Comparison of ENCODE assay signal across 9 mouse cellular contexts in genomic region chr7:45151303-45151702, GRCm38 (mm10). TPM values are rescaled to one million over a fixed set of nuclear protein-coding genes. Genes with fewer than 3 reads are reported as not detected.
DNase-seq lines count a peak whose midpoint lies in the region; ATAC-seq and TF ChIP-seq lines count a peak whose summit lies in the region.
"Had no signal": no experiment of that assay in that cellular context is flagged by ENCODE, and none has a peak within 500 bp of the region (broad histone marks: within the 10 kb centered on the region; RNA-seq: fewer than 3 reads in every experiment).

No protein-coding gene starts in this region.

- H3K9ac ChIP-seq in hindbrain, postnatal 0 days (replicated peaks; ENCODE audit: low read length): no peak overlapping the region
- no peak overlapping the region for H3K9ac ChIP-seq in hindbrain, embryonic 13.5 days
- H3K9ac ChIP-seq in forebrain, embryonic 13.5 days: no peak overlapping the region

- peaks cover 7% of the 10 kb centered on the region; the same call in 1 of the 2 replicates for H3K4me1 ChIP-seq in hindbrain, postnatal 0 days (ENCODE audit: insufficient read depth, low read length)
- peaks cover 25% of the 10 kb centered on the region for H3K4me1 ChIP-seq in hindbrain, embryonic 13.5 days (replicated peaks)
- H3K4me1 ChIP-seq in forebrain, embryonic 13.5 days: peaks cover 31% of the 10 kb centered on the region

- no peaks in the 10 kb centered on the region for H3K9me3 ChIP-seq in hindbrain, postnatal 0 days (ENCODE audit: low read length)
- H3K9me3 ChIP-seq in hindbrain, embryonic 13.5 days: no peaks in the 10 kb centered on the region
- no peaks in the 10 kb centered on the region for H3K9me3 ChIP-seq in forebrain, embryonic 13.5 days (replicated peaks)

- no peak overlapping the region for H3K4me2 ChIP-seq in hindbrain, postnatal 0 days (ENCODE audit: low read depth, low read length)
- H3K4me2 ChIP-seq in hindbrain, embryonic 13.5 days: no peak overlapping the region
- no peak overlapping the region for H3K4me2 ChIP-seq in forebrain, embryonic 13.5 days

- H3K27me3 ChIP-seq in hindbrain, postnatal 0 days (ENCODE audit: insufficient read depth, low read length): no peaks in the 10 kb centered on the region
- H3K27me3 ChIP-seq in hindbrain, embryonic 13.5 days: no peaks in the 10 kb centered on the region
- H3K27me3 ChIP-seq in forebrain, embryonic 13.5 days: no peaks in the 10 kb centered on the region

- H3K4me3 ChIP-seq in hindbrain, postnatal 0 days (ENCODE audit: low read length): no peak overlapping the region
- no peak overlapping the region for H3K4me3 ChIP-seq in hindbrain, embryonic 13.5 days
- no peak overlapping the region for H3K4me3 ChIP-seq in forebrain, embryonic 13.5 days

- H3K36me3 ChIP-seq in hindbrain, postnatal 0 days (ENCODE audit: insufficient read depth, low read length): no peaks in the 10 kb centered on the region
- H3K36me3 ChIP-seq in hindbrain, embryonic 13.5 days: 0 out of 2 replicates have a peak, but pooled peaks cover 10% of the 10 kb centered on the region
- peaks cover 4% of the 10 kb centered on the region; the same call in 1 of the 2 replicates for H3K36me3 ChIP-seq in forebrain, embryonic 13.5 days (ENCODE audit: poor library complexity, severe bottlenecking)

- DNase-seq in hindbrain, postnatal 0 days (ENCODE audit: low spot score): no peak
- DNase-seq in gastrocnemius, postnatal 25 days: peak; percentile 59
- DNase-seq in kidney, postnatal 4 days: peak; percentile 76 to 84
- peak; percentile 56 for DNase-seq in ovary, postnatal 14 days (ENCODE audit: low spot score)
- DNase-seq in right cerebral cortex, postnatal 4 days: no peak
- DNase-seq in natural killer cell, adult 2 months (ENCODE audit: low spot score in 2 of 2): no peak

- 51% methylated on average over 11 of the region's 11 CpGs for WGBS in hindbrain, postnatal 0 days
- WGBS in hindbrain, embryonic 13.5 days: 54% methylated on average over 11 of the region's 11 CpGs
- WGBS in forebrain, embryonic 13.5 days: 61% methylated on average over 11 of the region's 11 CpGs

- no peak for ATAC-seq in hindbrain, postnatal 0 days
- no peak for ATAC-seq in hindbrain, embryonic 13.5 days (ENCODE audit: low FRiP score)
- ATAC-seq in forebrain, embryonic 13.5 days: no peak

- TF ChIP-seq CTCF in hindbrain, postnatal 0 days (IDR thresholded peaks at IDR 0.05; ENCODE audit: low read depth): no peak

- 0 out of 2 replicates have a peak overlapping the region, but pooled peaks have one; percentile 12 for H3K27ac ChIP-seq in hindbrain, postnatal 0 days
- H3K27ac ChIP-seq in hindbrain, embryonic 13.5 days: no peak overlapping the region
- no peak overlapping the region for H3K27ac ChIP-seq in forebrain, embryonic 13.5 days
- H3K27ac ChIP-seq: macrophage had no signal

RNA-seq across cellular contexts. Expression of gene Pih1d1, which starts 2.8 kb away (rescaled TPM):
- total RNA-seq in hindbrain, postnatal 0 days (2014; rRNA removed): 119 and 124 TPM in 2 replicates
- 79.3 and 80.5 TPM in 2 replicates for polyA plus RNA-seq in hindbrain, postnatal 0 days (2015; fragmentation: Nextera tagmentation; extraction: Ambion mirVana)
- polyA plus RNA-seq in hindbrain, embryonic 13.5 days (2015; fragmentation: Nextera tagmentation; extraction: Ambion mirVana): 85.6 and 94.4 TPM in 2 replicates
- 10 to 100 TPM; 32.0 to 38.1 TPM for total RNA-seq in gastrocnemius, postnatal 25 days (2021)
- polyA plus RNA-seq in forebrain, embryonic 13.5 days (2015; fragmentation: Nextera tagmentation; extraction: Ambion mirVana): 97.5 TPM in 2 replicates

RNA-seq across cellular contexts. Expression of gene Aldh16a1, which starts 3.1 kb away (rescaled TPM):
- total RNA-seq in hindbrain, postnatal 0 days (2014; rRNA removed): 30.5 and 30.9 TPM in 2 replicates
- 19.0 and 20.6 TPM in 2 replicates for polyA plus RNA-seq in hindbrain, postnatal 0 days (2015; fragmentation: Nextera tagmentation; extraction: Ambion mirVana)
- polyA plus RNA-seq in hindbrain, embryonic 13.5 days (2015; fragmentation: Nextera tagmentation; extraction: Ambion mirVana): 23.7 and 24.5 TPM in 2 replicates
- total RNA-seq in gastrocnemius, postnatal 25 days (2021): 10 to 100 TPM; 15.6 to 15.9 TPM
- 35.6 and 36.4 TPM in 2 replicates for polyA plus RNA-seq in forebrain, embryonic 13.5 days (2015; fragmentation: Nextera tagmentation; extraction: Ambion mirVana)

RNA-seq across cellular contexts. Expression of gene Slc17a7, which starts 12.4 kb away (rescaled TPM):
- 9.8 and 13.5 TPM in 2 replicates for total RNA-seq in hindbrain, postnatal 0 days (2014; rRNA removed)
- 4.2 and 4.6 TPM in 2 replicates for polyA plus RNA-seq in hindbrain, postnatal 0 days (2015; fragmentation: Nextera tagmentation; extraction: Ambion mirVana)
- polyA plus RNA-seq in hindbrain, embryonic 13.5 days (2015; fragmentation: Nextera tagmentation; extraction: Ambion mirVana): 0.42 and 0.62 TPM in 2 replicates
- 1 to 10 TPM; 1.1 to 2.5 TPM for total RNA-seq in gastrocnemius, postnatal 25 days (2021)
- polyA plus RNA-seq in forebrain, embryonic 13.5 days (2015; fragmentation: Nextera tagmentation; extraction: Ambion mirVana): 9.3 and 14.2 TPM in 2 replicates
- polyA plus RNA-seq: macrophage had no signal

RNA-seq across cellular contexts. Expression of gene Flt3l, which starts 15.1 kb away (rescaled TPM):
- total RNA-seq in hindbrain, postnatal 0 days (2014; rRNA removed): 5.8 and 8.0 TPM in 2 replicates
- 2.1 and 3.0 TPM in 2 replicates for polyA plus RNA-seq in hindbrain, postnatal 0 days (2015; fragmentation: Nextera tagmentation; extraction: Ambion mirVana)
- polyA plus RNA-seq in hindbrain, embryonic 13.5 days (2015; fragmentation: Nextera tagmentation; extraction: Ambion mirVana): 1.4 and 1.6 TPM in 2 replicates
- 1 to 10 TPM; 4.2 TPM for total RNA-seq in gastrocnemius, postnatal 25 days (2021)
- 0.79 and 0.92 TPM in 2 replicates for polyA plus RNA-seq in forebrain, embryonic 13.5 days (2015; fragmentation: Nextera tagmentation; extraction: Ambion mirVana)

RNA-seq across cellular contexts. Expression of gene Gm45713, which starts 15.3 kb away (rescaled TPM):
- not detected in 2 replicates for total RNA-seq in hindbrain, postnatal 0 days (2014; rRNA removed)
- polyA plus RNA-seq in hindbrain, postnatal 0 days (2015; fragmentation: Nextera tagmentation; extraction: Ambion mirVana): 0.15 TPM in 1 of 2 replicates, not detected in the other
- 0.14 TPM in 1 of 2 replicates, not detected in the other for polyA plus RNA-seq in hindbrain, embryonic 13.5 days (2015; fragmentation: Nextera tagmentation; extraction: Ambion mirVana)
- not detected for total RNA-seq in gastrocnemius, postnatal 25 days (2021)
- polyA plus RNA-seq in forebrain, embryonic 13.5 days (2015; fragmentation: Nextera tagmentation; extraction: Ambion mirVana): 0.13 and 0.31 TPM in 2 replicates
- polyA plus RNA-seq: macrophage had no signal

Comparison
In these comparisons a context has a peak if more than half of its experiments do, and no peak if none do; other contexts are left out.
1. DNase-seq: peak in gastrocnemius, postnatal 25 days (single experiment), kidney, postnatal 4 days (2 of 2) and ovary, postnatal 14 days (single experiment); none in hindbrain, postnatal 0 days (single experiment), right cerebral cortex, postnatal 4 days (single experiment) and natural killer cell, adult 2 months (0 of 2).